Mouse (Mus musculus): ENCODE data around the gene 1190002N15Rik. TPM values are rescaled to one million over a fixed set of nuclear protein-coding genes. Genes with fewer than 3 reads are reported as not detected.

Gene 1190002N15Rik
- polyA plus RNA-seq (2012; rRNA removed) = 3.8 and 6.2 TPM in 2 replicates

DNA sequence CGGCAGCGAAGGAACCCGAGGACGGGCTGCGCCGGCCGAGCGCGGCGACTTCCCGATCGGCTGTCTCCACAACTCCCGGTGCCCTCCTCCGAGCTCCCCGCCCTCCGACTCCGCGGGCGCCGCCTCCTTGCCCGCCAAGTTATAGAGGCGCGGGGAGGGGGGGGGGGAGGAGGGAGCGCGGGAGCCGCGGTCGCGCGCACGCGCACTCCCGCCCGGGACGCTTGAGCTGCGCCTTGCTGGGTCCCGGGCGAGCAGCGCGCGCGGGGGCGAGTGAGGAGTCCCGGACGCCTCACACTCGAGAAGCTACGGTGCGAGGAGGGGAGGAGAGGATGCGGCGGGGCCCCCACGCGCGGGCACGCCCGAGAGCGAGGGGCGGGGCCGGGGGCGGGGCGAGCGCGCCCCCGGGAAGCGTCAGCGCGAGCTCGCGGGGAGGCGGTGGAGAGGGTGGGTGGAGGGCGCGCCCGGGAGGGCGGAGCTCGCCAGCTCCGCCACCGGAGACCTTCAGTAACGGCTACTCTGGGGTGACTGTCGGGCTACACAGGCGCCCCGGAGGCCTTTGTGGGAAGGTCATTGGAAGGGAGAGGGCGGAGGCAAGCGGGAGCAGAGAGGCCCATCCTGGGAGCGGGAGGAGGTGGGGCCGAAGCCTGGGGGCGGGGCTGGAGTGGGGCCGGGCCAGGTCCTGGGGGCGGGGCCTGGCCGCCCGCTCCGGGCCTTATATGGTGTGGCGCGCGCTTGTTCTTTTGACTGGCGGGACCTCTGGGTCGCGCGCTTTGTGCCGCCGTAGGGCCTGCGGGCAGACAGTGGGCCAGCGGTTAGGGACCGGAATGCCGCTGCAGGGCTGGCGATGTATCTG, at the start of gene 1190002N15Rik:
Gene 1190002N15Rik (minus strand): TSS at position 112 of the 853 bp plus-strand sequence.

Other genes starting within 250 kb of the 1190002N15Rik start
- gene Slc9a9, start 131.8 kb upstream of the 1190002N15Rik start, polyA plus RNA-seq (2012; rRNA removed) = 0.57 and 1.0 TPM in 2 replicates

Data from stomach, adult 2 months (tissue).